Mouse (Mus musculus) forelimb bud, embryonic 11.5 days (tissue): ENCODE measurements at regions not wholly inside any gene's neighbourhood (a gene's known extent, or its start where the extent isn't known, plus 50 kb on each side); places are given as distances from the start of the nearest gene placed in this dataset.
A peak's percentile ranks its signal among the peaks of the same experiment; 100 is the strongest.

Source experiments
- DNase-seq: peaks from one replicate; pipeline ENCODE4 v3.0.0-alpha.2; 2012; ENCODE audit warnings: low read depth, low spot score

DNA sequence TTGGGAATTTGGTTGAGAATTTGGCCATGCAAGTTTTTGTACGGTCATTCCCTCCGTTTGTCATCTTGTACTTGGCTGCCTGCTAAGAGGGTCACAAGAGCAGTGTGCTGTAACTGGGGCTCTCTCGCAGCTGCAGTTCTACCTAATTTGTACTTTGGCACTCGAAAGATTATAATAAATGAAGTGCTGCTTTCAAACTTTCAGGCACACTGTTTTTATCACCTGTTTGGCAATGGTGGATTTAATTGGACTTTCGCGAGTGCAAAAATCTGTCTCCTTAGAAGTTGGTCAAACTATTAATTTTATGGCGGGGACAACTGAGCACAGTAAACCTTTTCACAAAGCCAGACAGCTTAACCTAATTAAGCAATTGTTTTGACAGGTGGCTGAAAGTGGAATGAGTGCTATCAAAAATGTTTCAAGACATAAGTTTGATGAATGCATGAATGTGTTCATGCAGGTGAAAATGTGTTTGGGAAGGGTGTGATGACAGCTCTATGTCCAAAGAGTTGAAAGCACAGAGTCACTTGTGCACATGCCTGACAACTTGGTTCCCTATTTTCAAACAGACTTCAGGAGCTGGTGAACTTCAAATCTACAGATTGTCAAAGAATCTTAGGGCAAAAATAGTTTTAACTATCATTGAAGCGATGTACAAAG lies 158.2 kb downstream of the Flrt2 start:
- DNase-seq = peak; percentile 82

DNA sequence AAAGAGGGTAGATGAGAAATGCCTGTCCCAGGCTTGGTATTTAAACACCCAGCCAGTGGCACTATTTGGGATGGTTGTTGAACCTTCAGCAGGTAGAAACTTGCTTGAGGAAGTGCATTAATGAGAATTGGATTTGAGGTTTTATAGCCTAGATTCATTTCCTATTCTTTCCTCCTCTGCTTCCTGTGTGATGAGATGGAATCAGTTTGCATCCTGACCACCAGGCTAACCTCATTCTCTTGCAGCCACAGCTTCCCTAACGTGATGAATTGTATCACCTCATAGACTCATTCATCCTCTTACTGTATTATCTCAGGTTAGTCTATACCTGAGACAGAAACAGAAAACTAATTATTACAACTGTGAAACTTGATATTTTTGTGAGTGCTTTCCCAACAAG lies 185.6 kb downstream of the Flrt2 start:
- no peak for DNase-seq
